8 mouse cellular contexts compared by ENCODE assay signal in the genomic region with DNA sequence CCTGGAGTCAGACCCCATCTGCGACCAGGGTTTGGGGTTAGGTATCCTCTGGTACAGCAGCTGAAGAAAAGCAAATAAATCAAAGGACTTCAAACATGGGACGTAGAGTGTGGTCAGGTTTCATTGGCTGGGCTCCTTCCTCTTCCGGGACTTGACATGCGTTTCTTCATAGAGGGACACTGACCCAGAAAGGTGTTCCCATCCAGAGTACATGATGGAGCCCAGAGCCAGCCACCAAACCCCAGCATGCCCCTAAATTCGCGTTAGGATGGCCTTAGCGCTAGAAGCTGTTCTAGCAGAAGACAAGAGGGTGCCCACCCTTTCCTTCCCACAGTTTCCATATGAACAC. TPM values are rescaled to one million over a fixed set of nuclear protein-coding genes. Genes with fewer than 3 reads are reported as not detected.
DNase-seq lines count a peak whose midpoint lies in the region; ATAC-seq lines count a peak whose summit lies in the region.

No protein-coding gene starts in this region.

- peaks cover 10 to 24% of the 10 kb centered on the region in 2 experiments for H3K4me1 ChIP-seq in heart, embryonic 14.5 days (ENCODE audit: control insufficient read depth in 2 of 2, insufficient read depth in 2 of 2, low read length in 2 of 2)
- H3K4me1 ChIP-seq in hindbrain, embryonic 12.5 days = peaks cover 6% of the 10 kb centered on the region

- H3K9ac ChIP-seq in heart, embryonic 14.5 days (ENCODE audit: low read length) = peak overlapping the region; percentile 87
- H3K9ac ChIP-seq in hindbrain, embryonic 12.5 days = no peak overlapping the region

- peak overlapping the region; percentile 95 for H3K4me2 ChIP-seq in heart, embryonic 14.5 days (ENCODE audit: low read length)
- peak overlapping the region; percentile 98 for H3K4me2 ChIP-seq in hindbrain, embryonic 12.5 days (replicated peaks)

- H3K9me3 ChIP-seq in heart, embryonic 14.5 days (ENCODE audit: control insufficient read depth, low read length) = no peaks in the 10 kb centered on the region
- H3K9me3 ChIP-seq in hindbrain, embryonic 12.5 days (replicated peaks) = 0 out of 2 replicates have a peak, but pooled peaks cover 1% of the 10 kb centered on the region

- no peak for DNase-seq in heart, adult 18-20 months
- no peak for DNase-seq in ovary, postnatal 36 days (ENCODE audit: low spot score)
- DNase-seq in left cerebral cortex, adult 11 months (ENCODE audit: low spot score) = no peak

- H3K27ac ChIP-seq in heart, embryonic 14.5 days (replicated peaks in 1 of 2; ENCODE audit: control insufficient read depth in 1 of 2, insufficient read depth in 1 of 2, low read depth in 2 of 2, low read length in 2 of 2) = peak overlapping the region in 1 of 2 experiments; percentile 42; a peak in 1 of 4 replicates
- H3K27ac ChIP-seq in hindbrain, embryonic 12.5 days = no peak overlapping the region

- H3K27me3 ChIP-seq in heart, embryonic 14.5 days (ENCODE audit: control insufficient read depth, insufficient read depth, low read length) = no peaks in the 10 kb centered on the region
- peaks cover 17% of the 10 kb centered on the region for H3K27me3 ChIP-seq in hindbrain, embryonic 12.5 days

- H3K4me3 ChIP-seq in heart, embryonic 14.5 days (ENCODE audit: control insufficient read depth in 1 of 2, insufficient read depth in 1 of 2, low read depth in 1 of 2, low read length in 2 of 2) = peak overlapping the region; percentile 48 to 89
- peak overlapping the region; percentile 62 for H3K4me3 ChIP-seq in hindbrain, embryonic 12.5 days

- ATAC-seq in heart, embryonic 14.5 days (ENCODE audit: insufficient number of reproducible peaks, insufficient read depth, low FRiP score, low read depth) = peak; percentile 18; the same call in 1 of the 2 replicates
- peak; percentile 55 for ATAC-seq in activated CD4-positive, CD25-positive, alpha-beta regulatory T cell, adult 4 months
- peak; percentile 36 for ATAC-seq in hindbrain, embryonic 12.5 days (ENCODE audit: low FRiP score)
- ATAC-seq in megakaryocyte-erythroid progenitor cell, adult 5-6 weeks (replicated peaks; ENCODE audit: low FRiP score, low TSS enrichment, poor library complexity, severe bottlenecking) = peak; percentile 39
- no peak for ATAC-seq in frontal cortex, adult (ENCODE audit: low TSS enrichment)

- 19% methylated on average over 7 of the region's 7 CpGs for WGBS in heart, embryonic 14.5 days
- WGBS in hindbrain, embryonic 12.5 days = 31% methylated on average over 7 of the region's 7 CpGs

- H3K36me3 ChIP-seq in heart, embryonic 14.5 days (ENCODE audit: control insufficient read depth, insufficient read depth, low read length) = no peaks in the 10 kb centered on the region
- no peaks in the 10 kb centered on the region for H3K36me3 ChIP-seq in hindbrain, embryonic 12.5 days

RNA-seq across cellular contexts. Expression of a gene that starts 0.4 kb away (rescaled TPM):
- 17.0 and 19.9 TPM in 2 replicates for polyA plus RNA-seq in heart, embryonic 14.5 days (2014; fragmentation: Nextera tagmentation; extraction: Ambion mirVana)
- total RNA-seq in heart, adult 18-20 months (2021) = 1 to 10 TPM; 5.7 to 5.9 TPM
- 10 to 100 TPM; 23.4 to 24.8 TPM for polyA plus RNA-seq in activated CD4-positive, CD25-positive, alpha-beta regulatory T cell, adult 4 months (2017; shearing (Covaris generic))
- polyA plus RNA-seq in hindbrain, embryonic 12.5 days (2016; fragmentation: Nextera tagmentation; extraction: Ambion mirVana) = 7.1 and 8.6 TPM in 2 replicates
- total RNA-seq in megakaryocyte-erythroid progenitor cell, adult 5-6 weeks (2014; fragmentation: Nextera tagmentation) = 4.8 and 14.9 TPM in 2 replicates
- 5.0 and 13.8 TPM in 2 replicates for total RNA-seq in megakaryocyte-erythroid progenitor cell, adult 5-6 weeks (2017)

RNA-seq across cellular contexts. Expression of a gene that starts 11.4 kb away (rescaled TPM):
- 3.5 and 6.8 TPM in 2 replicates for polyA plus RNA-seq in heart, embryonic 14.5 days (2014; fragmentation: Nextera tagmentation; extraction: Ambion mirVana)
- total RNA-seq in heart, adult 18-20 months (2021) = 1 to 10 TPM; 2.6 to 3.2 TPM
- polyA plus RNA-seq in activated CD4-positive, CD25-positive, alpha-beta regulatory T cell, adult 4 months (2017; shearing (Covaris generic)) = 1 to 10 TPM; 4.0 to 9.6 TPM
- polyA plus RNA-seq in hindbrain, embryonic 12.5 days (2016; fragmentation: Nextera tagmentation; extraction: Ambion mirVana) = 17.5 and 17.8 TPM in 2 replicates
- total RNA-seq in megakaryocyte-erythroid progenitor cell, adult 5-6 weeks (2014; fragmentation: Nextera tagmentation) = 10.2 and 13.1 TPM in 2 replicates
- total RNA-seq in megakaryocyte-erythroid progenitor cell, adult 5-6 weeks (2017) = 3.3 and 4.2 TPM in 2 replicates

RNA-seq across cellular contexts. Expression of a gene that starts 59.3 kb away (rescaled TPM):
- 151 and 164 TPM in 2 replicates for polyA plus RNA-seq in heart, embryonic 14.5 days (2014; fragmentation: Nextera tagmentation; extraction: Ambion mirVana)
- 100 to 1,000 TPM; 124 to 133 TPM for total RNA-seq in heart, adult 18-20 months (2021)
- polyA plus RNA-seq in activated CD4-positive, CD25-positive, alpha-beta regulatory T cell, adult 4 months (2017; shearing (Covaris generic)) = 100 to 1,000 TPM in 1 of 2 experiments, 10 to 100 TPM in 1; 98.4 to 118 TPM
- polyA plus RNA-seq in hindbrain, embryonic 12.5 days (2016; fragmentation: Nextera tagmentation; extraction: Ambion mirVana) = 223 and 226 TPM in 2 replicates
- total RNA-seq in megakaryocyte-erythroid progenitor cell, adult 5-6 weeks (2014; fragmentation: Nextera tagmentation) = 188 and 260 TPM in 2 replicates
- total RNA-seq in megakaryocyte-erythroid progenitor cell, adult 5-6 weeks (2017) = 170 and 288 TPM in 2 replicates
